Mouse (Mus musculus): ENCODE data around the gene Rab11fip4.

- TF ChIP-seq CTCF (IDR thresholded peaks at IDR 0.05; ENCODE audit: low read depth) (peak; percentile 30), EP300 (IDR thresholded peaks at IDR 0.05; ENCODE audit: low read depth) (no peak)
Observed at GRCm38 (mm10) chr11:79580660-79581059, 10.4 kb upstream of the Rab11fip4 start.
